Mouse (Mus musculus) midbrain, embryonic 14.5 days (tissue): Measurements from ENCODE around the gene Cers5. TPM values are rescaled to one million over a fixed set of nuclear protein-coding genes. Genes with fewer than 3 reads are reported as not detected.
"Not testable (repeated sequence)": the region's sequence is repeated elsewhere in the genome, so short reads cannot be mapped to it uniquely, and the experiment has no call there.

ENCODE experiments used
- ATAC-seq: fragments of 200-750 bp; cut with Nextera tagmentation; 2 replicates; pipeline ENCODE4 v1.8.0; 2017; ENCODE audit warnings: moderate number of reproducible peaks, moderate library complexity; ENCODE audit not compliant: low FRiP score, low TSS enrichment
- DNase-seq: peaks from one replicate; pipeline ENCODE4 v3.0.0-alpha.2; 2015
- H3K27ac ChIP-seq: fragments of 300-500 bp; sonication (generic); replicated peaks from 2 replicates; pipeline ENCODE4 v1.5.1; 2014; ENCODE audit warnings: mild to moderate bottlenecking, low read depth, low read length, moderate library complexity
- H3K27me3 ChIP-seq: fragments of 300-500 bp; sonication (generic); 2 replicates; pipeline ENCODE4 v1.6.1; 2014; ENCODE audit warnings: low read length, control low read depth, mixed read lengths; ENCODE audit not compliant: control insufficient read depth, insufficient read depth
- H3K36me3 ChIP-seq: fragments of 300-500 bp; sonication (generic); 2 replicates; pipeline ENCODE4 v1.6.1; 2014; ENCODE audit warnings: low read length, control low read depth; ENCODE audit not compliant: control insufficient read depth, insufficient read depth
- H3K4me1 ChIP-seq: fragments of 300-500 bp; sonication (generic); 2 replicates; pipeline ENCODE4 v1.6.1; 2014; ENCODE audit warnings: mild to moderate bottlenecking, antibody characterized with exemption, low read length, control low read depth; ENCODE audit not compliant: control insufficient read depth, insufficient read depth
- H3K4me2 ChIP-seq: fragments of 300-500 bp; sonication (generic); 2 replicates; pipeline ENCODE4 v1.6.1; 2014; ENCODE audit warnings: mild to moderate bottlenecking, low read length, moderate library complexity
- H3K4me3 ChIP-seq: fragments of 300-500 bp; sonication (generic); replicated peaks from 2 replicates; pipeline ENCODE4 v1.5.1; 2014; ENCODE audit warnings: low read depth, low read length
- H3K9ac ChIP-seq: fragments of 300-500 bp; sonication (generic); replicated peaks from 2 replicates; pipeline ENCODE4 v1.6.1; 2014; ENCODE audit warnings: mild to moderate bottlenecking, low read length, moderate library complexity
- H3K9me3 ChIP-seq: fragments of 300-500 bp; sonication (generic); 2 replicates; pipeline ENCODE4 v1.6.1; 2016; ENCODE audit warnings: low read length, control low read depth, mixed read lengths; ENCODE audit not compliant: control insufficient read depth
- WGBS: fragments of 180-500 bp; shearing (Covaris S2); extraction: QIAGEN DNeasy Blood & Tissue Kit; methylation state at CpG from one replicate; pipeline ENCODE4 v1.1.7; 2014; 5-methylcytosine and 5-hydroxymethylcytosine counted together
- polyA plus RNA-seq: library from polyadenylated mRNA; unstranded; fragments of >200 nt; fragmentation: Nextera tagmentation; extraction: Ambion mirVana; gene quantifications from 2 replicates; pipeline ENCODE4 v1.2.1, GENCODE M21; 2014

The Cers5 gene
- polyA plus RNA-seq, 1 experiment from 2014 or later = 70.9 TPM

- peaks cover 22% of the 10 kb centered on the region for H3K4me1 ChIP-seq
- peak within 1 kb of the TSS; percentile 85 for H3K4me3 ChIP-seq
- H3K36me3 ChIP-seq = peaks cover 63% of the 10 kb centered on the region
- no peaks in the 10 kb centered on the region for H3K9me3 ChIP-seq
- peak within 1 kb of the TSS; percentile 98 for H3K4me2 ChIP-seq
- H3K27me3 ChIP-seq = no peaks in the 10 kb centered on the region
- under 1% methylated on average over 71 of the region's 71 CpGs for WGBS
- peak within 1 kb of the TSS; percentile 99 for H3K27ac ChIP-seq
- ATAC-seq (peak; percentile 96), DNase-seq (peak; percentile 98)
- peak within 1 kb of the TSS; percentile 99 for H3K9ac ChIP-seq
These were observed 70.4 kb downstream of the Cers5 start, which contains the start of gene Smarcd1 for GRCm38 (mm10) chr15:99701999-99702900. TSS of gene Smarcd1 (plus strand) at chr15:99702129.

- ATAC-seq, H3K27me3 ChIP-seq, H3K9me3 ChIP-seq, DNase-seq: not testable (repeated sequence)
- WGBS = 49% methylated on average over 16 of the region's 16 CpGs
- H3K4me3 ChIP-seq = peak overlapping the region; percentile 85
- H3K4me1 ChIP-seq = peaks cover 22% of the 10 kb centered on the region
- H3K9ac ChIP-seq = peak overlapping the region; percentile 99; the same call in 1 of the 2 replicates
- peak overlapping the region; percentile 99 for H3K27ac ChIP-seq
- peaks cover 63% of the 10 kb centered on the region for H3K36me3 ChIP-seq
- peak overlapping the region; percentile 98 for H3K4me2 ChIP-seq
These were observed 71.1 kb downstream of the Cers5 start for GRCm38 (mm10) chr15:99701640-99701998.

- Histone ChIP-seq H3K9ac (no peak overlapping the region), H3K4me3 (no peak overlapping the region)
These were observed 72.2 kb downstream of the Cers5 start for GRCm38 (mm10) chr15:99700219-99701106.

GRCm38 (mm10) chr15:99699715-99700114 is 73.0 kb downstream of the Cers5 start:
- no peak overlapping the region for H3K4me2 ChIP-seq
- H3K4me1 ChIP-seq = peaks cover 19% of the 10 kb centered on the region
- WGBS = 91% methylated on average over 10 of the region's 10 CpGs
- H3K9me3 ChIP-seq = no peaks in the 10 kb centered on the region
- H3K9ac ChIP-seq = no peak overlapping the region
- ATAC-seq = no peak
- H3K36me3 ChIP-seq = peaks cover 68% of the 10 kb centered on the region
- no peaks in the 10 kb centered on the region for H3K27me3 ChIP-seq
- H3K27ac ChIP-seq = no peak overlapping the region
- no peak overlapping the region for H3K4me3 ChIP-seq
- DNase-seq = no peak

More at GRCm38 (mm10) chr15:99700219-99701106, 72.2 kb downstream of the Cers5 start:
- 89% methylated on average over 18 of the region's 18 CpGs for WGBS
- DNase-seq (no peak), ATAC-seq (no peak)
- no peaks in the 10 kb centered on the region for H3K27me3 ChIP-seq
- no peaks in the 10 kb centered on the region for H3K9me3 ChIP-seq
- 0 out of 2 replicates have a peak overlapping the region, but pooled peaks have one; percentile 26 for H3K27ac ChIP-seq
- peaks cover 66% of the 10 kb centered on the region for H3K36me3 ChIP-seq
- no peak overlapping the region for H3K4me2 ChIP-seq
- peaks cover 22% of the 10 kb centered on the region for H3K4me1 ChIP-seq

- ATAC-seq (no peak), DNase-seq (no peak)
- Histone ChIP-seq H3K27ac (no peak overlapping the region), H3K4me3 (no peak overlapping the region), H3K4me2 (no peak overlapping the region), H3K9me3 (no peaks in the 10 kb centered on the region), H3K27me3 (no peaks in the 10 kb centered on the region), H3K36me3 (peaks cover 60% of the 10 kb centered on the region), H3K9ac (no peak overlapping the region), H3K4me1 (peaks cover 8% of the 10 kb centered on the region)
- 43% methylated on average over 20 of the region's 20 CpGs for whole genome bisulfite sequencing
These were observed 74.1 kb downstream of the Cers5 start for GRCm38 (mm10) chr15:99698533-99699085.

GRCm38 (mm10) chr15:99697309-99697708 is 75.4 kb downstream of the Cers5 start:
- Histone ChIP-seq H3K36me3 (peaks cover 63% of the 10 kb centered on the region), H3K4me2 (no peak overlapping the region), H3K9me3 (no peaks in the 10 kb centered on the region), H3K4me3 (no peak overlapping the region), H3K4me1 (no peaks in the 10 kb centered on the region), H3K27ac (no peak overlapping the region), H3K27me3 (no peaks in the 10 kb centered on the region), H3K9ac (no peak overlapping the region; the same call in 1 of the 2 replicates)
- ATAC-seq = no peak
- 50% methylated on average over 2 of the region's 2 CpGs for WGBS
- DNase-seq = no peak

- peaks cover 41% of the 10 kb centered on the region for H3K36me3 ChIP-seq
- peak overlapping the region; percentile 49 for H3K27ac ChIP-seq
- H3K4me2 ChIP-seq = peak overlapping the region; percentile 19; the same call in 1 of the 2 replicates
- 45% methylated on average over 9 of the region's 9 CpGs for WGBS
- H3K9me3 ChIP-seq = no peaks in the 10 kb centered on the region
- H3K4me3 ChIP-seq = no peak overlapping the region
- peak; percentile 57 for ATAC-seq
- H3K4me1 ChIP-seq = peaks cover 19% of the 10 kb centered on the region
- no peaks in the 10 kb centered on the region for H3K27me3 ChIP-seq
- peak overlapping the region; percentile 29; the same call in 1 of the 2 replicates for H3K9ac ChIP-seq
- no peak for DNase-seq
These were observed 80.7 kb downstream of the Cers5 start for GRCm38 (mm10) chr15:99691976-99692375.

- Histone ChIP-seq H3K4me3 (no peak overlapping the region), H3K4me1 (peaks cover 19% of the 10 kb centered on the region), H3K36me3 (peaks cover 41% of the 10 kb centered on the region), H3K9ac (peak overlapping the region; percentile 26; the same call in 1 of the 2 replicates), H3K27ac (no peak overlapping the region), H3K4me2 (no peak overlapping the region), H3K9me3 (no peaks in the 10 kb centered on the region), H3K27me3 (no peaks in the 10 kb centered on the region)
- WGBS = 21% methylated on average over 4 of the region's 4 CpGs
- DNase-seq (no peak), ATAC-seq (no peak)
These were observed 81.8 kb downstream of the Cers5 start for GRCm38 (mm10) chr15:99690924-99691323.
